Mouse (Mus musculus): Measurements from ENCODE around the gene Ppp1r35. TPM values are rescaled to one million over a fixed set of nuclear protein-coding genes. Genes with fewer than 3 reads are reported as not detected.

Ppp1r35 gene
- polyA plus RNA-seq, 1 experiment = 52.6 TPM

DNA sequence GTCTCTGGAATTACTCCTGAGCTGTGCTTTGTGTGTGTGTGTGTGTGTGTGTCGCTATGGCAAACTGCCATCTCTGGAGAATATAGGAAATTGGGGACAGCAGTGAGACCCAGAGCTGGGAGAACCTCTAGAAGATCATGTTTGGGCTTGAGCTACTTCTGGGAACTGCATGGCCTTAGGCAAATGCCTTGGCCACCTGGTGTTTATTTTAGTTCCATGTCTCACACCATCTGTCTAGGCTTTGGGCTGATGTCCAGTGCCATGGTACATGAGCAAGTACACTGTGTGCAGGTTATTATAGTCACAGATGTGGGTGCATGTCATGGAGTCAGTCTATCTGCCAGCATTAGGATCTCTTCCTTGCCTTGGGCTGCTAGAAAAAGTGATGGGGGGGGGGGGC lies 44.0 kb downstream of the Ppp1r35 start:
- H3K4me3 ChIP-seq (replicated peaks; ENCODE audit: control insufficient read depth, low read depth, low read length) = no peak overlapping the region
- H3K27ac ChIP-seq (ENCODE audit: control insufficient read depth, insufficient read depth, low read depth, low read length, poor library complexity) = no peak overlapping the region
- 78% methylated on average over 1 of the region's 1 CpGs for WGBS
- TF ChIP-seq POLR2A (IDR thresholded peaks at IDR 0.05; ENCODE audit: borderline replicate concordance, control insufficient read depth, low read depth, low read length) = no peak
- no peak for TF ChIP-seq CTCF (IDR thresholded peaks at IDR 0.05; ENCODE audit: control insufficient read depth, insufficient read depth, low read length)
- peaks cover 16% of the 10 kb centered on the region for H3K4me1 ChIP-seq (ENCODE audit: control insufficient read depth, insufficient read depth, low read length)

DNA sequence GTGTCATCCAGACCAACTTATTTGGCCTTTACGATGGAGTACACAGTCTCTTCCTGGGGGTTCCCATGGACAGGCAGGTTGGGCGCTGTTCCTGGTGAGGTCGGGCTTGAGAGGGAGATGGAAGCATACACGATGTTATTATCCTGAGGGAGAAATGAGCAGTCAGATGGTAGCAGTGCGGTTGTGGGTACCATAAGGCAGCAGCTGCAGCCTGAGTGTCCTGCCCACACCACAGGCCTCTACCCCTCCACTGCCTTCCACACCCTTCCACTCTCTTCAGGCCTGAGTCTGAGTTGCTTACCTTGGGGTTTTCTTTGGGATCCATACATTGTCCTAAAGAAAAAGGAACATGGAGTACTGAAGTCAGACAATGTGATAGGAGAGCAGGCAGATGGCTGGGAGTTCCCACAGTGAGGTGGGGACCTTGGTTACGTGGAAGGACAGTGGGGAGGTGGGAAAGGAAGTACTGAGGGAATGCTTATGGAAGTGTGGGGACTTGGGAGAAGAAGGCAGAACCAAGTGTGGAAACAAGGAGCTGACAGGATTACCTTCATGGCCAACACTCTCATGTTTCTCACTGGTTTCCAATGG lies 44.9 kb downstream of the Ppp1r35 start:
- Histone ChIP-seq H3K4me3 (replicated peaks; ENCODE audit: control insufficient read depth, low read depth, low read length) (no peak overlapping the region), H3K4me1 (ENCODE audit: control insufficient read depth, insufficient read depth, low read length) (peaks cover 17% of the 10 kb centered on the region), H3K27ac (ENCODE audit: control insufficient read depth, insufficient read depth, low read depth, low read length, poor library complexity) (peak overlapping the region; percentile 54; the same call in 1 of the 2 replicates)
- no peak for TF ChIP-seq POLR2A (IDR thresholded peaks at IDR 0.05; ENCODE audit: borderline replicate concordance, control insufficient read depth, low read depth, low read length)
- TF ChIP-seq CTCF (IDR thresholded peaks at IDR 0.05; ENCODE audit: control insufficient read depth, insufficient read depth, low read length) = no peak
- WGBS = 60% methylated on average over 6 of the region's 6 CpGs

DNA sequence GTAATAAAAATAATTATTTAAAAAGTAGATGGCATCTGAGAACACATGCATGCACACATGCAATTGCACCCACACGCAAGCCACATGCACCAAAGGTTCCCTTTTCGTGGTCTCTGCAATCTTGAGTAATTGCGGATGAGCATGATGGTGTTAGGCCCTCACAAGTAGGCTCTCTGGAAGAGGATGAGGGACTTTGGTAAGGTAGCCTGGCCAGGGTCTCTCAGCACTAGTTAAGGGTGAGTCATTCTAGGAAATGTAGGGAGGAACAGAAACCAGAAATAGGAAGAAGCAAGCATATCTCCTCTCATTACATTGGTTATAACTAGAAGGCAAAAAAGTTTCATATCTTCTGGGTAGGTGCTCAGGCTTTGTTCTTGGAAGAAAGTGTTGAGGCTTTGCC lies 46.4 kb downstream of the Ppp1r35 start:
- no peak overlapping the region; the same call in 1 of the 2 replicates for H3K27ac ChIP-seq (ENCODE audit: control insufficient read depth, insufficient read depth, low read depth, low read length, poor library complexity)
- 25% methylated on average over 3 of the region's 3 CpGs for WGBS
- peaks cover 20% of the 10 kb centered on the region for H3K4me1 ChIP-seq (ENCODE audit: control insufficient read depth, insufficient read depth, low read length)
- H3K4me3 ChIP-seq (replicated peaks; ENCODE audit: control insufficient read depth, low read depth, low read length) = no peak overlapping the region
- TF ChIP-seq CTCF (IDR thresholded peaks at IDR 0.05; ENCODE audit: control insufficient read depth, insufficient read depth, low read length) = no peak
- no peak for TF ChIP-seq POLR2A (IDR thresholded peaks at IDR 0.05; ENCODE audit: borderline replicate concordance, control insufficient read depth, low read depth, low read length)

DNA sequence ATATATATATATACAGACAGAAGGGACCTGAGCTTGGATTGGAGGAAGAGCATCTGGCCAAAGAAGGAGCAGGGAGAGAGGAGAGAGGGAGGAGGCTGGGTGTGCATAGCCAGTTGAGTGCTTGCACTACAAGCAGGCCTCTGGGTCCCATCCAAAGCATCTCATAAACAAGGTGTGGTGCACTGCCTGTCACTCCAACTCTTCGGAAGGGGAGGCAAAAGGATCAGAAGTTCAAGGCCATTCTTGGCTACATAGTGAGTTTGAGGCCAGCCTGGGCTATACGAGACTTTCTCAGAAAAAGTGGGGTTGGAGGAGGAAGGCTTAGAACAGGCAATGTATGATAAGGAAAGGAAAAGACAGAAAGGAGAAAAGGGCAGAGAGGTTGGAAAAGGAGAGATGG lies 47.3 kb downstream of the Ppp1r35 start:
- Histone ChIP-seq H3K4me3 (replicated peaks; ENCODE audit: control insufficient read depth, low read depth, low read length) (no peak overlapping the region), H3K27ac (ENCODE audit: control insufficient read depth, insufficient read depth, low read depth, low read length, poor library complexity) (0 out of 2 replicates have a peak overlapping the region, but pooled peaks have one; percentile 9), H3K4me1 (ENCODE audit: control insufficient read depth, insufficient read depth, low read length) (peaks cover 23% of the 10 kb centered on the region)
- TF ChIP-seq CTCF (IDR thresholded peaks at IDR 0.05; ENCODE audit: control insufficient read depth, insufficient read depth, low read length) (no peak), POLR2A (IDR thresholded peaks at IDR 0.05; ENCODE audit: borderline replicate concordance, control insufficient read depth, low read depth, low read length) (no peak)
- WGBS = 68% methylated on average over 2 of the region's 2 CpGs

DNA sequence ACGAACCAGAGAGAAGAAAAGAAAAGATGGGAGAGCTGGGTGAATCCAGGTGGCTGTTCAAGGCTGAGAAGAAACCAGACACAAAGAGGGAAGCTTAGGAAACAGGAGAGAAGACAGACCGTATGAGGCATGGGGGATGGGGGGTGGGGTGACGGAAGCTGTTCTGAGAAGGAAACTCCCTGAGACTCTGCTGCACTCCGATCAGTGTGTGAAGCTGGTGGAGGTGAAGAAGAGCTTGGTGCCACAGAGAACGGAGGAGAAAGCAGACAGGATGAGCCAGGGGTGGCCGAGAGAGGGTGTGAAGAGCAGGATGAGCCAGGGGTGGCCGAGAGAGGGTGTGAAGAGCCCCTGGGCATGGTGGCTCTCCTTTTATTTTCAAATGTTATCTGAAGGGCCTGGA lies 47.8 kb downstream of the Ppp1r35 start:
- H3K4me1 ChIP-seq (ENCODE audit: control insufficient read depth, insufficient read depth, low read length) = peaks cover 26% of the 10 kb centered on the region
- H3K27ac ChIP-seq (ENCODE audit: control insufficient read depth, insufficient read depth, low read depth, low read length, poor library complexity) = no peak overlapping the region
- TF ChIP-seq POLR2A (IDR thresholded peaks at IDR 0.05; ENCODE audit: borderline replicate concordance, control insufficient read depth, low read depth, low read length) (no peak), CTCF (IDR thresholded peaks at IDR 0.05; ENCODE audit: control insufficient read depth, insufficient read depth, low read length) (no peak)
- H3K4me3 ChIP-seq (replicated peaks; ENCODE audit: control insufficient read depth, low read depth, low read length) = no peak overlapping the region
- 45% methylated on average over 7 of the region's 7 CpGs for WGBS

DNA sequence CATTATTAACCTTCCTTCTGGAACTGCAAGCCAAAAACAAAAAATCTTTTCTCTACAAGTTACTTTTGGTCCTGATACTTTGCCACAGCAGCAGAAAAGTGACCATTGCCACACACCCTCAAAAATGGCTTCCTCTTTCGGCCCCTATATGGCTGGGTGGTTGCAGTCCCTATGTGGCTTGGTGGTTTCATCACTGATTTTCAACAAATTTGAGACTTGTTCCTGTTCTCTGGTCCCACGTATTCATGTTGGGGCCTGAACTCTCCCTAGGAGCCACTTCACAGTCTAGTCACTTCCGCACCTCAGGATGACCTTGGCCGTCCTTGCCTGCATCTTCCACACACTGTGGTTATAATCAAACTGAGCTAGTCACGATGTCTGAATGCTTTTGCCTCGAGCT lies 50.0 kb downstream of the Ppp1r35 start:
- Histone ChIP-seq H3K4me1 (ENCODE audit: control insufficient read depth, insufficient read depth, low read length) (peaks cover 19% of the 10 kb centered on the region), H3K4me3 (replicated peaks; ENCODE audit: control insufficient read depth, low read depth, low read length) (no peak overlapping the region), H3K27ac (ENCODE audit: control insufficient read depth, insufficient read depth, low read depth, low read length, poor library complexity) (peak overlapping the region; percentile 62)
- TF ChIP-seq CTCF (IDR thresholded peaks at IDR 0.05; ENCODE audit: control insufficient read depth, insufficient read depth, low read length) (no peak), POLR2A (IDR thresholded peaks at IDR 0.05; ENCODE audit: borderline replicate concordance, control insufficient read depth, low read depth, low read length) (no peak)
- 33% methylated on average over 6 of the region's 6 CpGs for WGBS

Other genes with a start within 250 kb of the Ppp1r35 start
- not detected in 2 replicates for gene Epo, start 245.6 kb upstream of the Ppp1r35 start, polyA plus RNA-seq (2011; ENCODE audit: insufficient read depth, insufficient read length, low replicate concordance, missing spikeins)
- 294 and 476 TPM in 2 replicates for gene Gnb2, start 245.3 kb upstream of the Ppp1r35 start, polyA plus RNA-seq (2011; ENCODE audit: insufficient read depth, insufficient read length, low replicate concordance, missing spikeins)
- not detected in 2 replicates for gene Actl6b, start 225.3 kb upstream of the Ppp1r35 start, polyA plus RNA-seq (2011; ENCODE audit: insufficient read depth, insufficient read length, low replicate concordance, missing spikeins)
- gene Tfr2, start 209.0 kb upstream of the Ppp1r35 start, polyA plus RNA-seq (2011; ENCODE audit: insufficient read depth, insufficient read length, low replicate concordance, missing spikeins) = 25.9 and 51.0 TPM in 2 replicates
- gene Mospd3, start 177.8 kb upstream of the Ppp1r35 start, polyA plus RNA-seq (2011; ENCODE audit: insufficient read depth, insufficient read length, low replicate concordance, missing spikeins) = 25.4 and 29.1 TPM in 2 replicates
- 17.2 and 23.4 TPM in 2 replicates for gene Pcolce, start 165.1 kb upstream of the Ppp1r35 start, polyA plus RNA-seq (2011; ENCODE audit: insufficient read depth, insufficient read length, low replicate concordance, missing spikeins)
- gene Fbxo24, start 149.8 kb upstream of the Ppp1r35 start, polyA plus RNA-seq (2011; ENCODE audit: insufficient read depth, insufficient read length, low replicate concordance, missing spikeins) = 0.41 TPM in 1 of 2 replicates, not detected in the other
- gene Lrch4, start 149.7 kb upstream of the Ppp1r35 start, polyA plus RNA-seq (2011; ENCODE audit: insufficient read depth, insufficient read length, low replicate concordance, missing spikeins) = 36.1 and 108 TPM in 2 replicates
- 24.9 and 41.6 TPM in 2 replicates for gene Gm20605, start 149.7 kb upstream of the Ppp1r35 start, polyA plus RNA-seq (2011; ENCODE audit: insufficient read depth, insufficient read length, low replicate concordance, missing spikeins)
- gene Sap25, start 137.5 kb upstream of the Ppp1r35 start, polyA plus RNA-seq (2011; ENCODE audit: insufficient read depth, insufficient read length, low replicate concordance, missing spikeins) = 65.6 and 161 TPM in 2 replicates
- gene Irs3, start 133.1 kb upstream of the Ppp1r35 start, polyA plus RNA-seq (2011; ENCODE audit: insufficient read depth, insufficient read length, low replicate concordance, missing spikeins) = 0.77 TPM in 1 of 2 replicates, not detected in the other
- 33.1 and 50.5 TPM in 2 replicates for gene Agfg2, start 94.1 kb upstream of the Ppp1r35 start, polyA plus RNA-seq (2011; ENCODE audit: insufficient read depth, insufficient read length, low replicate concordance, missing spikeins)
- gene Nyap1, start 37.2 kb upstream of the Ppp1r35 start, polyA plus RNA-seq (2011; ENCODE audit: insufficient read depth, insufficient read length, low replicate concordance, missing spikeins) = 1.2 and 1.9 TPM in 2 replicates
- gene Tsc22d4, start 33.1 kb upstream of the Ppp1r35 start, polyA plus RNA-seq (2011; ENCODE audit: insufficient read depth, insufficient read length, low replicate concordance, missing spikeins) = 143 and 144 TPM in 2 replicates
- 25.6 and 45.6 TPM in 2 replicates for gene Mepce, start 8.8 kb downstream of the Ppp1r35 start, polyA plus RNA-seq (2011; ENCODE audit: insufficient read depth, insufficient read length, low replicate concordance, missing spikeins)
- gene Zcwpw1, start 8.9 kb downstream of the Ppp1r35 start, polyA plus RNA-seq (2011; ENCODE audit: insufficient read depth, insufficient read length, low replicate concordance, missing spikeins) = 9.5 and 18.7 TPM in 2 replicates
- 27.5 and 45.8 TPM in 2 replicates for gene Pilra, start 57.4 kb downstream of the Ppp1r35 start, polyA plus RNA-seq (2011; ENCODE audit: insufficient read depth, insufficient read length, low replicate concordance, missing spikeins)
- gene Pilrb1, start 79.3 kb downstream of the Ppp1r35 start, polyA plus RNA-seq (2011; ENCODE audit: insufficient read depth, insufficient read length, low replicate concordance, missing spikeins) = 12.3 and 32.6 TPM in 2 replicates
- 30.9 and 80.6 TPM in 2 replicates for gene Pilrb2, start 93.0 kb downstream of the Ppp1r35 start, polyA plus RNA-seq (2011; ENCODE audit: insufficient read depth, insufficient read length, low replicate concordance, missing spikeins)
- gene Cyp3a13, start 142.8 kb downstream of the Ppp1r35 start, polyA plus RNA-seq (2011; ENCODE audit: insufficient read depth, insufficient read length, low replicate concordance, missing spikeins) = not detected in 2 replicates
- gene Gjc3, start 184.2 kb downstream of the Ppp1r35 start, polyA plus RNA-seq (2011; ENCODE audit: insufficient read depth, insufficient read length, low replicate concordance, missing spikeins) = not detected in 2 replicates
- 4.6 and 9.7 TPM in 2 replicates for gene Azgp1, start 202.7 kb downstream of the Ppp1r35 start, polyA plus RNA-seq (2011; ENCODE audit: insufficient read depth, insufficient read length, low replicate concordance, missing spikeins)
- gene Smok3a, start 242.4 kb downstream of the Ppp1r35 start, polyA plus RNA-seq (2011; ENCODE audit: insufficient read depth, insufficient read length, low replicate concordance, missing spikeins) = not detected in 2 replicates
- gene Smok3b, start 242.6 kb downstream of the Ppp1r35 start, polyA plus RNA-seq (2011; ENCODE audit: insufficient read depth, insufficient read length, low replicate concordance, missing spikeins) = not detected in 2 replicates

Data from bone marrow, adult 2 months (tissue).